Mouse (Mus musculus): ENCODE results near the gene Larp1.

The Larp1 gene

DNA sequence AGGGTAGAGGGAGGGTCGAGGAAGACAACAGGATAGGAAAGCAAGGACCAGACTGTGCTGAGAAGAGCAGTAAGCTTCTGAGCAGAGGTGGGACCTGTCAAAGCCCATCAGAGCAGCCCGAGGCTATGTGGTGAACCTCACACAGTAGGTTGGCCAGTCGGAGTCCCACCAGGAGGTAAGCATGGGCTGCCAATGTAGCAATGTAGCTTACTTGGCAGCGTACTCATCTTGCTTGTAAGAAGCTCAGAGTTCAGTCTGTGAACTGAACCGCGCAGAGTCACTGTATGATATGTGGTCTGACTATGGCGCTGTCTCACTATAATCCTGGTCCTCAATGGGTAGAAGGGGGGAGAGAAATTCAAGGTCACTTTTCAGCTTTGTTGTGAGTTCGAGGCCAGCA, 5.7 kb upstream of the Larp1 start:
- no peak for DNase-seq (ENCODE audit: low spot score)

DNA sequence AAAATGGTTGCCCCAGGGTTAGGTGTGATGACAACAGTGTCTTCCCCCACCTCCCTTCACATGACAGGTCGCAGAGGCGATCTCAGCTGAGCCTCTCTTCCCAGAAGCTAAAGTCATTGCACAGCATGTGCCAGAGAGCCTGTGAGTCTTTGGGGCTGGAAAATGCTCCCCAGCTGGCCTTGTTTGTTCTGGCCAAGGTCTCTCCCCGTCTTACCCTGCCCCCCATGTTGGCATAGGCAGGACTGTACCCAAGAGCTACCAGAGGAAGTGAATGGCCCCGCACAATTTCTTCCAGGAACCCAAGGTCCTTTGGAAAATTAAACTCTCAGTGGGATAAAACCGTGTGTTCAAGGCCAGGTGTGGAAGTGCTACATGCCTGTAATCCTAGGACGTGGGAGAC, 5.1 kb upstream of the Larp1 start:
- no peak for DNase-seq (ENCODE audit: low spot score)

DNA sequence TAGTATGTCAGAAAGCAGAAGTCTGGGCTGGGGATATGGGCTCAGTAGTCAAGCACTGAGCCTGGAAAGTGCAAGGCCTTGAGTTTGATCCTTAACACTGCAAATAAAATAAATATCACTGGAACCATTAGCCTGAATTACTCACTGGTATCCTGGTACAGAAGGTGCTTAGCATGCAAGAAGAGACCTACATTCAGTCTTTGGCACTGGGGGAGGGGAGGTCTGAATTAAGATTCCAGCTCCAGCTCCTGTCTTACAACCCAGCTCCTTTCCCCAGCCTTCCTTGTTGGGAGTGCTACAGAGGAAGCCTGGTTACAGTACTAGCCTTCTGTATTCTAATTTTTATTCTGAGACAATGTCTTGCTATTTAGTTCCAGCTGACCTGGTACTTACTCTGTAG, 3.8 kb upstream of the Larp1 start:
- DNase-seq (ENCODE audit: low spot score) = no peak

DNA sequence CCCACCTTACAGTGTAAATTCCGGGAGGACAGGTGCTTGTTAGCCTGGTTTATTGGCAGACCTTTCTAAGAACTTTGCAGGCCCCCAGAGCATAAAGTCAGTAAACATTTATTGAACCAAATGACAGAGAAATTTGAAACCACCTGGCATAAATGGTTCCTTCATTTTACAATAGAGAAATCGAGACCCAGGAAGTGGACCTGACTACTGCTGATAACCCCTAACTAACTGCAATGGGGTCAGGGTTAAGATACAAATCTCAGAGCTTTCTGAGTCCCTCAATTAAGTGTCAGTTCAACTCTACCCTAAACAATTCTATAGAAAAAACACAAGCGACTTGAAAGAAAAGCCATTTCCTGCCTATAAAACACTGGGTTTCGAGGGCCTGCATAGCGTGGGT, 851 bp upstream of the Larp1 start:
- DNase-seq (ENCODE audit: low spot score) = no peak

- DNase-seq (ENCODE audit: low spot score) = peak; percentile 91
Observed at GRCm38 (mm10) chr11:58008437-58009050, 320 bp upstream of the Larp1 start.

- DNase-seq (ENCODE audit: low spot score) = peak; percentile 60
Observed at GRCm38 (mm10) chr11:58009516-58010141, 765 bp downstream of the Larp1 start.

DNA sequence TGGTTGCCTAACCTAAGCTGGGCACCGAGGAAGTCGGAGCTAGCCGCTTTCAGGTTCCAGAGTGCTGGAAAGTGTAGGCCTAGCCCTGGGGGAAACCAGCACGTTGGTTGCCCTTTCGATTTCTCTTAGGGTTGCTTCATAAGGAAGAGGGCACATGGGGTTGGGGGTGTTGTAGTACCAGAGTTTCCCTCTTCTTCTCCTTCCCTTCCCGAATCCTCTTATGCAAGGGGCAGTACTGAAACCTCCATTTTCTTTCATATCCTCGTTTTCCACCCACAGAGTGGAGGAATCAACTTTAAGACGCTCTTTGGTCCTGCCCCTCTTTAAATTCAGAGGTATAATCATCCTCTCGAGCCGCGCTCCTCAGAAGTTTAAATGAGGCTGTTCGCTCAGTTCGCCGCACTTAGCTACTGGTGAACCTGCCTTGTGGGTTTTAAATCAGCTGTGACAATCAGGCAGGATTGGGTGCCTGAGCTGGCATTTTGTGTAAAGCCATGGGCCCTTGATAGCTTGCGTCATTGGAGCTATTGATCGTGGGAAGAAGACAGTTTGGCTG, 1.4 kb downstream of the Larp1 start:
- DNase-seq (ENCODE audit: low spot score) = peak; percentile 41

DNA sequence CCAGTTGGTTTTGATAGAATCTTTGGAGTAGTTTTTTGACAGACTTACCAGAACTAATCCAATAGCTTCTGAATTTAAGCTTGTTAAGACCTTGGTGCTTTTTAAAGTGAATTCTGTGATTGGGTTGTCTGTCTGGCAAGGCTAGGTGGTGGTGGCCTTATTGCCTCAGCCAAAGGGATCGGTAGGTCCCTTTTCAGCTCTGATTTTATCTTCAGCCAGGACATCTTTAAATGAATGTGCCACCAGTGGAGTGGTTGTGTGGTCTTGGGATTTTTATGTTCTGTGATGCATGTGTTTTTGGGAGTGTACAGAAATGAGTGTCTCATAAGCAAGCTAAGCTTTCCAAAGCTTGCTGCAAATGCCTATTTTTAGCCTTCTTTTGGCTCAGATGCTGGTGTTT, 2.1 kb downstream of the Larp1 start:
- DNase-seq (ENCODE audit: low spot score) = no peak

- DNase-seq (ENCODE audit: low spot score) = no peak
Observed at GRCm38 (mm10) chr11:58011813-58012212, 2.9 kb downstream of the Larp1 start.

DNA sequence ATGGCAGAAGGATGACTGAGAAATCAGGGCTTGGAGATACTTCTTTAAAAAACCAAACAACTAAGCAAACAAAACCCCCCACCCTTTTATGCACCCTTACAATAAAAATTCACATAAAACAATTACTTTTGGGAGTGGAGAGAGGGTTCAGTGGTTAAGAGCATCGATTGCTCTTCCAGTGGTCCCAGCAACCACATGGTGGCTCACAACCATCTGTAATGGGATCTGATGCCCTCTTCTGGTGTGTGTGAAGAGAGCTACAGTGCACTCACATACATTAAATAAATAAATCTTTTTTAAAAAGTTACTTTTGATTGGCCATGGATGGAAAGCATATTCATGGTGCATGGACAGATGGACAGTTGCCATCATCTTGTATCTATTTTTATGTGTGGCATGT, 3.8 kb downstream of the Larp1 start:
- DNase-seq (ENCODE audit: low spot score) = no peak

DNA sequence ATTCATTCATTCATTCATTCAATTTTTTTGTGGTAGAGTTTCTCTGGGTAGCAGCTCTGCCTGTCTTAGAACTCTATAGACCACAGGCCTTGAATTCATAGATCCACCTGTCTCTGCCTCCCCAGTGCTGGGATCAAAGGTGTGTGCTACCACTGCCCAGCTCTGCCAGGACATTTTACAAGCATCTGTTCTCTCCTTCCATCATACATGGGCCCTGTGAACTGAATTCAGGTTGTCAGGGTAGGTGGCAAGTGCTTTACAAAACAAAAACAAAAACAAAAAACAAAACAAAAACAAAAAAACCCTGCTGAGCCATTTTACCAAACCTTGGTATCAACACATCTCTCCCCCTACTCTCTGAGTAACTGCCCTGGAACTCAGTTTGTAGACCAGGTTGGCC, 4.2 kb downstream of the Larp1 start:
- DNase-seq (ENCODE audit: low spot score) = no peak

DNA sequence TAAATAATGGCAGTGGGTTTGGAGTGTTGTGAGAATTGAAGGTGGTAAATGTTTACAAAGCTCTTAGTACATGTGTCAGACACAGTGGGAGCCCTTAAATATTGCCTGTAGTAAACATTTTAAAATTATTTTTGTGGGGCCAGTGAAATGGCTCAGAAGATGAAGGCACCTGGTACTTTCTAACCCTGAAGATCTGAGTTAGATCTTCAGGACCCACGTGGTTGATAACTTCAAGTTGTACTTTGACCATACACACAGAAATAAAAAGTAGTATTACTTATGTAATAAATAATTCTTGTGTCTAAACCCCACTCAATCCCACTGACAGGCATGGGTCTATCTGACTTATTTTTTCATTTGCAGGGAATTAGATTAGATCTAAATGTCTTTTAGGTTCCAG, 5.7 kb downstream of the Larp1 start:
- DNase-seq (ENCODE audit: low spot score) = no peak

DNA sequence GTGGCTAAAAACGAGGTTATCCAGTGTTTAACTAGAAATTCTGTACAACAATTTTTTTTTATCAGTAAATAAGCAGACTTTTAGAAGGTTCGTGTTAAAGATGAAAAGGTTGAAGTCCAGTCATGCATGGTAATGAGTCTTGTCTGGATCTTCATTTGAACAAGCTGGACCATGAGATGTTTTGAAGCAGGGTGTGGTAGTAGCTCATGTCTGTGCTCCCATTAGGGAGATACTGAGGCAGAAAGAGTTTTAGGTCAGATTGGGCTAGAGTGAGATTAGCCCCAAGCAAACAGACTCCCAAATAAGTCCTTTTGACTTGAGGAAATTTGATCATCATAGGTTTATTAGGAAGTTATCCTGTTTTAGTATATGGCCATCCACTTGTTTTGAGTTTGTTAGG, 6.5 kb downstream of the Larp1 start:
- no peak for DNase-seq (ENCODE audit: low spot score)

DNA sequence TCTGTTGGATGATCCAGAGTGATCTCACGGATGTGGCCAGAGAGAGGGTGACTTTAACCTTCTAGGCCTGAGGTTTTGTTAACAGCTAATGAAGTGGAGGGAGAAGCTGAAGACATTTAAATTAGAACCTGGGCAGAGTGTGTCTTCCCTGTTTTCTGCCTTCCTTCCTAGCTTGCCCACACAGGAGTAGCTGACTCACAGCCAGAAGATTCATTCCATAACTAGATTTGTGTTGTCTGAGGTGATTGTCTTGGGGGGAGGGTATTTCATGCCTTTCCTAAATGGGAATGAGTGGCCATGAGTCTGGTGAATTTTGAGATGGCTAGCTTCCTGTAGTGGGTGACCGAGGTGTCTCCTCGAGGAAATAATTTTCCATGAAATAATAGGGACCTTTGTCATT, 7.5 kb downstream of the Larp1 start:
- no peak for DNase-seq (ENCODE audit: low spot score)

DNA sequence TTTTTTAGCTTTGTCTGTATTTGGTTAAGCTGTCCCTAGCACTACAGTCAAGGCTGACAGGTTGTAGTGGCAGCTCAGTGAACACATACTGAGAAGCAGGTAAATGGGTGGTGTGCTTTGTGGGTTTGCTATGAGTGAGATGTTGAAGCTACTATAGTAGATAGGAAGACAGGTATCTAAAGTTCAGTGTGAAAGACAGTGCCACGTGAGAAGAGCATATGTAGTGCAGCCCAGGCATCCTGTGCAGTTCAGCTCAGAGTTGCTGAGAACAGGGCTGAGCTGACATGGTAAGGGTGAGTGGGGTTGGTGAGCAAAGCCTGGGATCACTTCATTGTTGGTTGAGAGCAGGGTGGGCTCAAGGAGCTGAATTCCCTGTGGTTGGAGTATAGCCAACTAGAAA, 8.6 kb downstream of the Larp1 start:
- DNase-seq (ENCODE audit: low spot score) = no peak

GRCm38 (mm10) chr11:58018287-58018686, 9.4 kb downstream of the Larp1 start:
- no peak for DNase-seq (ENCODE audit: low spot score)

GRCm38 (mm10) chr11:58018701-58019100, 9.8 kb downstream of the Larp1 start:
- DNase-seq (ENCODE audit: low spot score) = no peak

DNA sequence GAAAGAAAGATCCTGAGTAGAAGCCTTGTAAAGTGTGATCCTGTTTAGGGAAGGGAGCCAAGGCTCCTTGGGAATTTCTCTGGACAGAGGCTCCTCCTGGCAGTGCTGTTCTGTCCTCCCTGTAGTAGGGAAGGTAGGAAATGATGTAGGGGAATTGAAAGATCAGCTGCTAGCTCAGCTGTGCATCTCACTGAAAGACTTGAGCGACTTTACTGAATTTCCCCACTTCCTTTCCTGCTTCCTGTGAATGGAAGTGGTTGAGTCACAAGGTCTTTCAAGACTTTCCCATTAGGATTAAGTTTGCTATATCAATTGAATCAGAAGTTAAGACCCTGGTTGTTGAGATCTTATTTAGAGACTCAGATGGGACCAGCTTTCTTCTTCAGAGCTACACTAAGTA, 12.2 kb downstream of the Larp1 start:
- DNase-seq (ENCODE audit: low spot score) = no peak

- DNase-seq (ENCODE audit: low spot score) = no peak
Observed at GRCm38 (mm10) chr11:58021618-58022017, 12.8 kb downstream of the Larp1 start.

- DNase-seq (ENCODE audit: low spot score) = no peak
Observed at GRCm38 (mm10) chr11:58024271-58024670, 15.4 kb downstream of the Larp1 start.

DNA sequence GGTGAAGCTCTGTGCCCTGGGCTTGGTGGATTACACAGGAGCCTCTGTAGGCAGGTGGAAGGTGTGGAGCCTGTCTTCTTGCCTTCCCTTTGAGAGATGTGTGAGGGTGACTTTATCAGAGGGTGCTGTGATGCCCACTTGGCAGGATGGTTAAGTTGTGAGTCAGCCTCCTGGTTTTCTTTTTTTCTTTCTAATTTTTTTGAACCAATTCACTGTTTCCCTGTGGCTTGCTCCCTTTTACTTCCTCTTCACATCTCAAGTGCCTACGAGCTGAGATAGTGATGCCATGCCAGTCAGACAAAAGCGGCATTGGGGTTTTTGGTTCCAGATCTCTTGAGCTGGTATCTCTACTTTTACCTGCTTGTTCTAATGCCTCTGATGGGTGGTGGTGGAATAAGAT, 15.8 kb downstream of the Larp1 start:
- DNase-seq (ENCODE audit: low spot score) = no peak

DNA sequence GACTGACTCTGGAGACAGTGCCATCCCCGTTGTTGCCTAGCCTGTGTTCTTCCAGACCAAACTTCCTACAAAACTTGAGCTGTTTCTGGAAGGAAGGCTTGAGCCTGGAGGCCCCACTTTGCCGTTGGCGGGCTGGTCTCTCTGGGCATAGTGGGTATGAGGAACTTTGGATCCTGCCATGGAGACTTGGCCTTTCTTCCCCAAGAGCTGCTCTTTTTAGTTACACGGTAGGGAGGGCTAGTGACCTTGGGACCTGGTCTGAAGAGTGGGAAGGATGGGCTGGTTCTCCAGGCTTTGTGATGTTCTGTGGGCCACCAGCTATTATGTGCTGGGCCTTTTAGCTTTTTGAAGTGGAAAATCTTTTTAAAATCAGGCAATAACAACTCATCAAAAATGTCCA, 17.0 kb downstream of the Larp1 start:
- DNase-seq (ENCODE audit: low spot score) = no peak

DNA sequence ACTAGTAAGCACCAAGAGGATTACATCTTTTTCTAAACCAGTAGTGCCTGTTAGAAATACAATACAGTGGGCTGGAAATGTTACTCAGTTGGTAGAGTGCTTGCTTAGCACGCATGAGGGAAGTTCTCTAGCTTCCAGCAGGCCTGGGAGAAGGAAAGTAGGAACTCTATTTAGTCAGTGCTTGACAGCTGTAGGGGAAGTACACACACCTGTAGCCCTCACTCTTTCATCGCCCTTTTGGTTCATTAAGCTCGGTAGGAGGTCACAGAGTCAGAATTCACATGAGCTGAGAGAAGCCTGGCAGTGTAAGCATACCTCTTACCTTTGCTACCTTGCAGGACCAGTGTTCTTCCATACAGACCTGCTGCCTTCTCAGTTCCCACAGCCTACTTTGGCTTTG, 17.5 kb downstream of the Larp1 start:
- no peak for DNase-seq (ENCODE audit: low spot score)

DNA sequence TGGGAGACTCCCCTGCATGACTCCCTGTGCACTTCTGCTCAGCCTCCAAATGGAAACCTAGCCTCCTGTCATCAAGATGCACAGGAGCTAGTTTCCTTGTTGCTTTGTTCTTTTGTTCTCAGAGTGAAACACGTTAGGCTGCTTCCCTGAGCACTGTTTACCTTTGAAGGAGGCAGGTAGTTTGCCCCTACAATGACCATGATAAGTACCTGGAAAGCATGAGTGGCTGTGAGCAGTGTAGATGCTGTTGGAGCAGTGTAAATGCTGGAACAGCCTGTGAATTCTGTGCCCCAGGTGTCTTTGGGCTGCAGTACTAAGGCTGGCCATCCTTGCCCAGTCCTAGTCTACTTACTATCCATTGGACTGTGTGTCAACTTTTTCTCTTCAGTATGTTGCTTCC, 18.0 kb downstream of the Larp1 start:
- DNase-seq (ENCODE audit: low spot score) = no peak
